Mouse (Mus musculus) hindbrain, embryonic 13.5 days (tissue): ENCODE measurements around the gene Txndc15. TPM values are rescaled to one million over a fixed set of nuclear protein-coding genes. Genes with fewer than 3 reads are reported as not detected.

ENCODE experiments used
- ATAC-seq: fragments of 200-750 bp; cut with Nextera tagmentation; 2 replicates; pipeline ENCODE4 v1.8.0; 2017; ENCODE audit warnings: moderate TSS enrichment; ENCODE audit not compliant: low FRiP score
- H3K27ac ChIP-seq: fragments of 300-500 bp; sonication (generic); 2 replicates; pipeline ENCODE4 v1.5.1; 2015; ENCODE audit warnings: inconsistent platforms, mild to moderate bottlenecking, moderate library complexity
- H3K27me3 ChIP-seq: fragments of 300-500 bp; sonication (generic); 2 replicates; pipeline ENCODE4 v1.6.1; 2015; ENCODE audit warnings: mild to moderate bottlenecking, inconsistent platforms
- H3K36me3 ChIP-seq: fragments of 300-500 bp; sonication (generic); 2 replicates; pipeline ENCODE4 v1.6.1; 2015; ENCODE audit warnings: mild to moderate bottlenecking, inconsistent platforms
- H3K4me1 ChIP-seq: fragments of 300-500 bp; sonication (generic); replicated peaks from 2 replicates; pipeline ENCODE4 v1.6.1; 2015; ENCODE audit warnings: inconsistent platforms
- H3K4me2 ChIP-seq: fragments of 300-500 bp; sonication (generic); 2 replicates; pipeline ENCODE4 v1.6.1; 2015; ENCODE audit warnings: inconsistent platforms, mild to moderate bottlenecking, moderate library complexity
- H3K4me3 ChIP-seq: fragments of 300-500 bp; sonication (generic); 2 replicates; pipeline ENCODE4 v1.5.1; 2015; ENCODE audit warnings: mild to moderate bottlenecking, inconsistent platforms
- H3K9ac ChIP-seq: fragments of 300-500 bp; sonication (generic); 2 replicates; pipeline ENCODE4 v1.6.1; 2015; ENCODE audit warnings: mild to moderate bottlenecking, inconsistent platforms
- H3K9me3 ChIP-seq: fragments of 300-500 bp; sonication (generic); 2 replicates; pipeline ENCODE4 v1.6.1; 2016; ENCODE audit warnings: inconsistent platforms
- WGBS: fragments of 180-500 bp; shearing (Covaris S2); methylation state at CpG from one replicate; pipeline ENCODE4 v1.1.7; 2015; 5-methylcytosine and 5-hydroxymethylcytosine counted together
- polyA plus RNA-seq: library from polyadenylated mRNA; unstranded; fragments of >200 nt; fragmentation: Nextera tagmentation; extraction: Ambion mirVana; gene quantifications from 2 replicates; pipeline ENCODE4 v1.2.1, GENCODE M21; 2015

Txndc15 gene
- polyA plus RNA-seq, 1 experiment from 2014 or later: 141 TPM

- Histone ChIP-seq H3K27me3 (no peaks in the 10 kb centered on the region), H3K4me3 (no peak overlapping the region), H3K9ac (no peak overlapping the region; the same call in 1 of the 2 replicates), H3K4me1 (no peaks in the 10 kb centered on the region), H3K36me3 (no peaks in the 10 kb centered on the region; the same call in 1 of the 2 replicates), H3K9me3 (no peaks in the 10 kb centered on the region), H3K27ac (no peak overlapping the region), H3K4me2 (no peak overlapping the region)
- ATAC-seq: no peak
- 87% methylated on average over 22 of the region's 22 CpGs for WGBS
These were observed 19.4 kb downstream of the Txndc15 start for GRCm38 (mm10) chr13:55733628-55734502.

DNA sequence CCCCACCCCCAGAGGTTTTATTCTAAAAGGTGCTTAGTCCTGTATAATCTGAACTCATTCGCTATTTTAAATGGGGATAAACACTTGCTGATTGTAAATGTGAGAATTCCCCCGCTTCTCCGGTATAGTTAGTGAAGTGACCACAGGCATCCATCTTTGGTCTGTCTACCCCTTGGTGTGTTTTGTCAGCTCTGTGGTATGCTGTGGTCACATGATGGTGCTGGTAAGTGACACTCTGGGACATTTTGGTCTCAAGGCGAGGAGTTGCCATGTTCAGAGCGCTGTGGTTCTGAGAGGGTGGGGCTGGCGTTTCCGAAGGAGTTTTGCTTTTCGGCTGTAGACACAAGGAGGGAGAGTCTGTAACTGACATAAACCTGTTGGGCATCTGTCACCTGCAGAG, 23.4 kb downstream of the Txndc15 start:
- no peaks in the 10 kb centered on the region for H3K9me3 ChIP-seq
- H3K4me1 ChIP-seq: no peaks in the 10 kb centered on the region
- WGBS: 93% methylated on average over 8 of the region's 8 CpGs
- H3K9ac ChIP-seq: no peak overlapping the region
- no peaks in the 10 kb centered on the region; the same call in 1 of the 2 replicates for H3K36me3 ChIP-seq
- H3K4me2 ChIP-seq: no peak overlapping the region
- no peak for ATAC-seq
- H3K27ac ChIP-seq: no peak overlapping the region
- no peaks in the 10 kb centered on the region for H3K27me3 ChIP-seq
- no peak overlapping the region for H3K4me3 ChIP-seq

DNA sequence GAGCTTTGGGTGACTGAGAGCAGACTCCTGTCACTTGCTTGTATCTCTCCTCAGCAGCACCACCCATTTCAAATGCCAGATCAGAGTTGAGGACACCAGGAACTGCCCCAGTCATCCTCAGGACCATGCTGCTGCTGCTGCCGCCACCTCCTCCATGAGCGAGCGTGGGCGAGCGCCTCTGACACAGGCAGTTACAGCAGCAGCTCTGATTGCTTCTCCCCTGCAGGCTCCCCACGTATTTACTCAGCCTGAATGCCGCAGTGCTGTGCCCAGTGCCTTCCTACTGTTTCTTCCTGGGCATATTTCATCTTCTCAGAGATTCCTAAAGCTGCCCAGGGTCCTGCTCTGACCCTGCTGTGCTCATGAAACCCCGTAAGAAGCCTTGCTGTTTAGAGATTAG, 27.9 kb downstream of the Txndc15 start:
- Histone ChIP-seq H3K9ac (no peak overlapping the region), H3K9me3 (no peaks in the 10 kb centered on the region), H3K4me2 (no peak overlapping the region), H3K4me3 (no peak overlapping the region), H3K27me3 (no peaks in the 10 kb centered on the region), H3K36me3 (no peaks in the 10 kb centered on the region; the same call in 1 of the 2 replicates), H3K4me1 (no peaks in the 10 kb centered on the region), H3K27ac (no peak overlapping the region)
- 70% methylated on average over 8 of the region's 8 CpGs for WGBS
- ATAC-seq: no peak

GRCm38 (mm10) chr13:55754380-55754779, 39.9 kb downstream of the Txndc15 start:
- 76% methylated on average over 13 of the region's 13 CpGs for WGBS
- ATAC-seq: no peak

GRCm38 (mm10) chr13:55756789-55757188, 42.3 kb downstream of the Txndc15 start:
- Histone ChIP-seq H3K4me3 (no peak overlapping the region), H3K4me2 (no peak overlapping the region), H3K9ac (no peak overlapping the region), H3K27me3 (no peaks in the 10 kb centered on the region), H3K9me3 (no peaks in the 10 kb centered on the region), H3K27ac (no peak overlapping the region), H3K36me3 (no peaks in the 10 kb centered on the region), H3K4me1 (0 out of 2 replicates have a peak, but pooled peaks cover 7% of the 10 kb centered on the region)
- ATAC-seq: no peak
- 48% methylated on average over 8 of the region's 8 CpGs for WGBS

More at GRCm38 (mm10) chr13:55754380-55754779, 39.9 kb downstream of the Txndc15 start:
- Histone ChIP-seq H3K36me3 (no peaks in the 10 kb centered on the region), H3K4me3 (no peak overlapping the region), H3K4me2 (no peak overlapping the region), H3K4me1 (peaks cover 6% of the 10 kb centered on the region; the same call in 1 of the 2 replicates), H3K27ac (no peak overlapping the region), H3K27me3 (no peaks in the 10 kb centered on the region), H3K9me3 (no peaks in the 10 kb centered on the region), H3K9ac (no peak overlapping the region)

- H3K27ac ChIP-seq: no peak overlapping the region
- H3K4me3 ChIP-seq: no peak overlapping the region
- H3K27me3 ChIP-seq: no peaks in the 10 kb centered on the region
- 83% methylated on average over 6 of the region's 6 CpGs for WGBS
- H3K9me3 ChIP-seq: no peaks in the 10 kb centered on the region
- no peak overlapping the region for H3K4me2 ChIP-seq
- no peak for ATAC-seq
- H3K4me1 ChIP-seq: 0 out of 2 replicates have a peak, but pooled peaks cover 7% of the 10 kb centered on the region
- no peaks in the 10 kb centered on the region for H3K36me3 ChIP-seq
- no peak overlapping the region for H3K9ac ChIP-seq
These were observed 43.2 kb downstream of the Txndc15 start for GRCm38 (mm10) chr13:55757645-55758044.

- Histone ChIP-seq H3K9ac (no peak overlapping the region), H3K36me3 (no peaks in the 10 kb centered on the region), H3K27me3 (no peaks in the 10 kb centered on the region), H3K27ac (no peak overlapping the region), H3K4me1 (0 out of 2 replicates have a peak, but pooled peaks cover 7% of the 10 kb centered on the region), H3K4me2 (no peak overlapping the region), H3K4me3 (no peak overlapping the region), H3K9me3 (no peaks in the 10 kb centered on the region)
- WGBS: 51% methylated on average over 10 of the region's 10 CpGs
- no peak for ATAC-seq
These were observed 46.1 kb downstream of the Txndc15 start for GRCm38 (mm10) chr13:55760576-55760975.

DNA sequence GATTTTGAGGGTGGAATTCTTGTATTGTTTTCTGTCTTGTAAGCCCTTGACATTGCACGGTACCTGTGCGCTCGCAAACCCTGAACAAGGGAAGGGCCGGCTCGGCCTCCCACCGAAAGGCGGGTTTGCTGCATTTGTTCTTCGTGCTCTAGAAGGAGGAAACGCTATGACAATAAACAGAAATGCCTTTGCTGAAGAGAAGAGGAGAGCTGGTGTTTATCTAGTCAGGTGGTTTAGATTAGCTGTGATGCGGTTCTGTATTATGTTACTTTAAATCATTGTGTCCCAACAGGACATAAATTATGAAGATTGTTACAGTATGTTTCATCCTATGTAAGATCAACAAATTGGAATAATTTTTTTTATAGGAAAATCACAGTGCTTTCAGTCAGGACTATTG, 47.0 kb downstream of the Txndc15 start:
- H3K36me3 ChIP-seq: no peaks in the 10 kb centered on the region
- no peaks in the 10 kb centered on the region for H3K9me3 ChIP-seq
- H3K27me3 ChIP-seq: no peaks in the 10 kb centered on the region
- no peak overlapping the region for H3K9ac ChIP-seq
- WGBS: 77% methylated on average over 10 of the region's 10 CpGs
- 0 out of 2 replicates have a peak, but pooled peaks cover 7% of the 10 kb centered on the region for H3K4me1 ChIP-seq
- H3K27ac ChIP-seq: no peak overlapping the region
- no peak overlapping the region for H3K4me3 ChIP-seq
- no peak overlapping the region for H3K4me2 ChIP-seq
- ATAC-seq: no peak

GRCm38 (mm10) chr13:55774352-55774751, 59.9 kb downstream of the Txndc15 start:
- Histone ChIP-seq H3K36me3 (no peaks in the 10 kb centered on the region), H3K27me3 (no peaks in the 10 kb centered on the region), H3K9ac (no peak overlapping the region), H3K4me3 (no peak overlapping the region), H3K4me1 (no peaks in the 10 kb centered on the region), H3K4me2 (no peak overlapping the region), H3K27ac (no peak overlapping the region), H3K9me3 (no peaks in the 10 kb centered on the region)
- WGBS: 86% methylated on average over 7 of the region's 7 CpGs
- ATAC-seq: no peak

- Histone ChIP-seq H3K4me1 (no peaks in the 10 kb centered on the region), H3K4me2 (no peak overlapping the region), H3K9ac (no peak overlapping the region), H3K9me3 (no peaks in the 10 kb centered on the region), H3K36me3 (no peaks in the 10 kb centered on the region), H3K4me3 (no peak overlapping the region), H3K27me3 (no peaks in the 10 kb centered on the region), H3K27ac (no peak overlapping the region)
- no peak for ATAC-seq
- WGBS: 73% methylated on average over 11 of the region's 11 CpGs
These were observed 60.6 kb downstream of the Txndc15 start for GRCm38 (mm10) chr13:55775056-55775455.
